Mouse (Mus musculus): ENCODE measurements around the gene Nat8l. TPM values are rescaled to one million over a fixed set of nuclear protein-coding genes. Genes with fewer than 3 reads are reported as not detected.

The Nat8l gene
- polyA plus RNA-seq, 1 experiment from 2014 or later = 0.18 TPM

- Histone ChIP-seq H3K27ac (ENCODE audit: low read depth, low read length) (no peak overlapping the region), H3K4me3 (ENCODE audit: low read length) (no peak overlapping the region), H3K36me3 (ENCODE audit: control insufficient read depth, insufficient read depth, low read length) (no peaks in the 10 kb centered on the region), H3K9me3 (ENCODE audit: control insufficient read depth, low read length) (no peaks in the 10 kb centered on the region), H3K27me3 (ENCODE audit: control insufficient read depth, insufficient read depth, low read length) (peaks cover 48% of the 10 kb centered on the region), H3K4me1 (ENCODE audit: control insufficient read depth, insufficient read depth, low read length) (peaks cover 10% of the 10 kb centered on the region), H3K4me2 (replicated peaks; ENCODE audit: low read depth, low read length) (no peak overlapping the region), H3K9ac (ENCODE audit: low read depth, low read length) (no peak overlapping the region)
- WGBS = 72% methylated on average over 6 of the region's 6 CpGs
- no peak for ATAC-seq (ENCODE audit: low FRiP score, low TSS enrichment)
Observed at GRCm38 (mm10) chr5:33999466-34000090, 3.8 kb downstream of the Nat8l start.

DNA sequence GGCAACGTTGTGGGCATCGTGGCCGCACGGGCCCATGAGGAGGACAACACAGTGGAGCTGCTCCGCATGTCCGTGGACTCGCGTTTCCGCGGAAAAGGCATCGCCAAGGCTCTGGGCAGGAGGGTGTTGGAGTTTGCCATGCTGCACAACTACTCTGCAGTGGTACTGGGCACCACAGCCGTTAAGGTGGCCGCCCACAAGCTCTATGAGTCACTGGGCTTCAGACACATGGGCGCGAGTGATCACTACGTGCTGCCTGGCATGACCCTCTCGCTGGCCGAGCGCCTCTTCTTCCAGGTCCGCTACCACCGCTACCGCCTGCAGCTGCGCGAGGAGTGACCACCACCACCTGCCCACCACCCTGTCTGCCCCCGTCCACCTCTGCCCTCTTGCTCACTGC is 5.0 kb downstream of the Nat8l start:
- peaks cover 10% of the 10 kb centered on the region for H3K4me1 ChIP-seq (ENCODE audit: control insufficient read depth, insufficient read depth, low read length)
- no peak overlapping the region for H3K27ac ChIP-seq (ENCODE audit: low read depth, low read length)
- no peaks in the 10 kb centered on the region for H3K36me3 ChIP-seq (ENCODE audit: control insufficient read depth, insufficient read depth, low read length)
- H3K4me2 ChIP-seq (replicated peaks; ENCODE audit: low read depth, low read length) = no peak overlapping the region
- peaks cover 37% of the 10 kb centered on the region for H3K27me3 ChIP-seq (ENCODE audit: control insufficient read depth, insufficient read depth, low read length)
- no peaks in the 10 kb centered on the region for H3K9me3 ChIP-seq (ENCODE audit: control insufficient read depth, low read length)
- ATAC-seq (ENCODE audit: low FRiP score, low TSS enrichment) = no peak
- 97% methylated on average over 25 of the region's 25 CpGs for WGBS
- H3K4me3 ChIP-seq (ENCODE audit: low read length) = no peak overlapping the region
- no peak overlapping the region for H3K9ac ChIP-seq (ENCODE audit: low read depth, low read length)

DNA sequence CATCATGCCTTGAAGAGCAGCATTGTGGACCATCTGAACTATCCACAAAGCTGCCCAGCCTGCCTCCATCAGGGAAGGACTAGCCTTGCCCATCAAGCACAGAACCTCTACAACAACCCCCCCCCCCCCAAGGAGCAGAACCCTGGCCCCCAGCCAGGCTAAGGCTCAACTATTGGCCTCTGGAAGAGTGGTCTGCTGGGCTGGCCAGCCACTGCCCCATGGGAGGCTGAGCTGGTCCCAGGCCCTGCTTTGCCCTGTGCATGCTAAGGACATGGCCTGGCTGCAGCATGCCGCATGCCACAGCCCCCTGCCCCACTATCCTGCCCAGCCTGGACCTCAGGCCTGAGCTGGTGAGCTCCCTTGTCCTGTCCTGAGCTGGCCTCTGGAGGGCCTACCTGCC is 5.6 kb downstream of the Nat8l start:
- Histone ChIP-seq H3K4me3 (ENCODE audit: low read length) (no peak overlapping the region), H3K4me2 (replicated peaks; ENCODE audit: low read depth, low read length) (no peak overlapping the region), H3K9ac (ENCODE audit: low read depth, low read length) (no peak overlapping the region), H3K36me3 (ENCODE audit: control insufficient read depth, insufficient read depth, low read length) (no peaks in the 10 kb centered on the region), H3K9me3 (ENCODE audit: control insufficient read depth, low read length) (no peaks in the 10 kb centered on the region), H3K27me3 (ENCODE audit: control insufficient read depth, insufficient read depth, low read length) (peaks cover 31% of the 10 kb centered on the region), H3K27ac (ENCODE audit: low read depth, low read length) (no peak overlapping the region), H3K4me1 (ENCODE audit: control insufficient read depth, insufficient read depth, low read length) (peaks cover 10% of the 10 kb centered on the region)
- 100% methylated on average over 1 of the region's 1 CpGs for WGBS
- no peak for ATAC-seq (ENCODE audit: low FRiP score, low TSS enrichment)

- Histone ChIP-seq H3K9ac (ENCODE audit: low read depth, low read length) (no peak overlapping the region), H3K27me3 (ENCODE audit: control insufficient read depth, insufficient read depth, low read length) (peaks cover 19% of the 10 kb centered on the region), H3K36me3 (ENCODE audit: control insufficient read depth, insufficient read depth, low read length) (no peaks in the 10 kb centered on the region), H3K9me3 (ENCODE audit: control insufficient read depth, low read length) (no peaks in the 10 kb centered on the region), H3K4me2 (replicated peaks; ENCODE audit: low read depth, low read length) (no peak overlapping the region), H3K4me3 (ENCODE audit: low read length) (no peak overlapping the region), H3K27ac (ENCODE audit: low read depth, low read length) (no peak overlapping the region), H3K4me1 (ENCODE audit: control insufficient read depth, insufficient read depth, low read length) (peaks cover 4% of the 10 kb centered on the region)
- WGBS = 84% methylated on average over 4 of the region's 4 CpGs
- no peak for ATAC-seq (ENCODE audit: low FRiP score, low TSS enrichment)
Observed at GRCm38 (mm10) chr5:34002636-34003035, 6.9 kb downstream of the Nat8l start.

DNA sequence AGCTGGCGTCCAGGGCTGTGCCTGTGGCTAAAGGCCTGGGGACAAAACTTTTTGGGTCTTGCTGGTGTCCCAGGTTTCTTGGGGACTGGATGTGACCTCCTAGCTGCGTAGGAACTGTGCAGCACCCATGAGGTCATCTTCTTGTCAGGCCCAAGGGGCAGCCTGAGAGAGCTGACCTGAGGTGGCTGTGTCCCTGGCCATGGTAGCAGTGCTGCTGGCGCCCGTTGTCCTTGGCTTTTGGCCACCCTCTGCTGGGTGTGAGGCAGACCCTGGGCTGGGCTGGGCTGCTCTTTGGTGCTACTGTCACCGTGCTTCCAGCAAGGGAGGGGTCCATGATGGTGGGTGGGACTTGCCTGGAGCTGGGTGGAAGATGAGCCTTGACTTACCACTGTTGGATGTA is 8.8 kb downstream of the Nat8l start:
- H3K4me2 ChIP-seq (replicated peaks; ENCODE audit: low read depth, low read length) = no peak overlapping the region
- H3K36me3 ChIP-seq (ENCODE audit: control insufficient read depth, insufficient read depth, low read length) = no peaks in the 10 kb centered on the region
- H3K27ac ChIP-seq (ENCODE audit: low read depth, low read length) = no peak overlapping the region
- no peak overlapping the region for H3K9ac ChIP-seq (ENCODE audit: low read depth, low read length)
- ATAC-seq (ENCODE audit: low FRiP score, low TSS enrichment) = no peak
- no peaks in the 10 kb centered on the region for H3K4me1 ChIP-seq (ENCODE audit: control insufficient read depth, insufficient read depth, low read length)
- no peaks in the 10 kb centered on the region for H3K9me3 ChIP-seq (ENCODE audit: control insufficient read depth, low read length)
- no peak overlapping the region for H3K4me3 ChIP-seq (ENCODE audit: low read length)
- H3K27me3 ChIP-seq (ENCODE audit: control insufficient read depth, insufficient read depth, low read length) = no peaks in the 10 kb centered on the region
- WGBS = 82% methylated on average over 5 of the region's 5 CpGs

DNA sequence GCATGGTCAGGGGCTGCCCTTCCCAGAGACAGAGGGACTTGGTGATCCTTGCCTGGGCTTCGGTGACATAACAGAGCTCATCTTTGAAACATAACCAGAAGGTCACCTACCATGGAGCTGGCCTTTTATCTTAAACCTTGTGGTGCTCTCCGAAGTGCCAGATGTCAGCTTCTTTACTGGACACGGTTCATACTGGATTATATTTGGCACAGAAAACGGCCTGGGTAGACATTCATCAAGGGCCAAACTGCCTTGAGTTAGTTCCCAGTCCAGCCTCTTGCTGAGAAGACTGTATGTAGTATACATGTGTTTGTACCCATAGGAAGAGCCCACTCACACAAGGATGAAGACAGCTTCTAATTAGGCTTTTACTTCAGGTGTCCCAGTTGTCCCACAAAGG is 11.0 kb downstream of the Nat8l start:
- no peaks in the 10 kb centered on the region for H3K36me3 ChIP-seq (ENCODE audit: control insufficient read depth, insufficient read depth, low read length)
- no peak overlapping the region for H3K4me3 ChIP-seq (ENCODE audit: low read length)
- no peaks in the 10 kb centered on the region for H3K27me3 ChIP-seq (ENCODE audit: control insufficient read depth, insufficient read depth, low read length)
- no peaks in the 10 kb centered on the region for H3K4me1 ChIP-seq (ENCODE audit: control insufficient read depth, insufficient read depth, low read length)
- 88% methylated on average over 4 of the region's 4 CpGs for WGBS
- no peak overlapping the region for H3K27ac ChIP-seq (ENCODE audit: low read depth, low read length)
- no peak overlapping the region for H3K9ac ChIP-seq (ENCODE audit: low read depth, low read length)
- no peak overlapping the region for H3K4me2 ChIP-seq (replicated peaks; ENCODE audit: low read depth, low read length)
- H3K9me3 ChIP-seq (ENCODE audit: control insufficient read depth, low read length) = no peaks in the 10 kb centered on the region
- no peak for ATAC-seq (ENCODE audit: low FRiP score, low TSS enrichment)

DNA sequence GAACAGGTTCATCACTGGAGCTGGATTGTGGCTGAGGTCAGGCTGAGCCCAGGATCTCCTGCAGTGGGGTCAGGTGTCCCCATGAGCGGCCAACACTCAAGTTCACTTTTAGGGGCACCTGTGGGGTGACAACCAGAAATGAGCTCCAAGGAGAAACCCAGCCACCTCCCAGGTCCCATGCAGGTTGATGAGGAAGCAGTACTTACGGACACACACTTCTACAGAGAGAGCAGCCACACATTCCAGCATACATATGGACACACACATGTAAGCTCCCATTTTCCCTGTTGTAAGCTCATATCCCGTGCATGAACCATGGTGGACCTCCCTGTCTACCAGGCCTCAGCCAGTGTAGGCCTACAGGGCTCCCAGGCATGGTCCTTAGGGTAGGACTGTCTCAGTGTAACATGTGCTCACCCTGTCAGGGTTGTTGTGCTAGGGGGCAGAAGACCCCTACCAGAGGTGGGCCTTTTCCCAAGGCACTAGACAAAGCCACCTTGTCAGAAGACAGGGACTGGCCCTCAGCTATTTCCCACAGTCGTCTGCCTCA is 11.7 kb downstream of the Nat8l start:
- Histone ChIP-seq H3K9ac (ENCODE audit: low read depth, low read length) (no peak overlapping the region), H3K4me3 (ENCODE audit: low read length) (no peak overlapping the region), H3K9me3 (ENCODE audit: control insufficient read depth, low read length) (no peaks in the 10 kb centered on the region), H3K4me2 (replicated peaks; ENCODE audit: low read depth, low read length) (no peak overlapping the region), H3K27me3 (ENCODE audit: control insufficient read depth, insufficient read depth, low read length) (no peaks in the 10 kb centered on the region), H3K4me1 (ENCODE audit: control insufficient read depth, insufficient read depth, low read length) (no peaks in the 10 kb centered on the region), H3K27ac (ENCODE audit: low read depth, low read length) (no peak overlapping the region), H3K36me3 (ENCODE audit: control insufficient read depth, insufficient read depth, low read length) (no peaks in the 10 kb centered on the region)
- WGBS = 83% methylated on average over 4 of the region's 4 CpGs
- ATAC-seq (ENCODE audit: low FRiP score, low TSS enrichment) = no peak

DNA sequence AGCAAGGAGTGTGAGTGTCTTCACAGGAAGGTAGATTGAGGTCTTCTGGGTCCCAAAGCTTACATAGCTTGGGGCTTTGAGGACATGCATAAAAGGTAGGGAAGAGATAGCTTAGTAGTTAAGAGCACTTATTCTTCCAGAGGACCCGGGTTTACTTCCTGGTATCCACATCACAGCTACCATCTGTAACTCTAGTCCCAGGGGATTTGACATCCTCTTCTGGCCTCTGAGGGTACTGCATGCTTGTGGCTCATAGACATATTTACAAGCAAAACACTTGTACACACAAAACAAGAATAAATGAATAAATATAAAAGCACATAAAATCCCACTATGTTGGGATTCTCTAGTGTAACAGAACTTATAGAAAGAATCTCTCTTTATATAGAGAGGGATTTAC is 18.9 kb downstream of the Nat8l start:
- Histone ChIP-seq H3K9me3 (ENCODE audit: control insufficient read depth, low read length) (no peaks in the 10 kb centered on the region), H3K4me1 (ENCODE audit: control insufficient read depth, insufficient read depth, low read length) (no peaks in the 10 kb centered on the region), H3K9ac (ENCODE audit: low read depth, low read length) (no peak overlapping the region), H3K36me3 (ENCODE audit: control insufficient read depth, insufficient read depth, low read length) (no peaks in the 10 kb centered on the region), H3K27ac (ENCODE audit: low read depth, low read length) (no peak overlapping the region), H3K4me3 (ENCODE audit: low read length) (no peak overlapping the region), H3K4me2 (replicated peaks; ENCODE audit: low read depth, low read length) (no peak overlapping the region), H3K27me3 (ENCODE audit: control insufficient read depth, insufficient read depth, low read length) (no peaks in the 10 kb centered on the region)
- WGBS = 67% methylated on average over 1 of the region's 1 CpGs
- ATAC-seq (ENCODE audit: low FRiP score, low TSS enrichment) = no peak

DNA sequence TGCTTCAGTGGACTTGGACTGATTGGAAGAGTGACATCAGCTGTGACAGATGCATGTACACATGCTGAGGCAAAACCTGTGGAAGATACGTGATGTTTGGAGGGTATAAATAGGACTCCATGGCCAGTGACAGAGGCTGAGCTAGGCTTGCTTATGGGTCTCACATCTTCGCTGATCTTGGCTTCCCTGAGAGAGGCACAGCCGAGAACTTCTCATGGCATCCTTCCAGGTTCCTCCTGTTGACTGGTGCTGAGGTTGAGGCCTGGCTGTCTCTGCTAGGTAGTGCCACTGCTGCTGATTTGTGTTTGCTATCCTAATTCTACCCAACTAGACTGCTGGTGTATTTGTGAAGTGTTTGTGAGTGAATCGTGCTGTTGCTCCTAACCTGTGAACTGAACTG is 23.2 kb downstream of the Nat8l start:
- Histone ChIP-seq H3K4me1 (ENCODE audit: control insufficient read depth, insufficient read depth, low read length) (no peaks in the 10 kb centered on the region), H3K27me3 (ENCODE audit: control insufficient read depth, insufficient read depth, low read length) (no peaks in the 10 kb centered on the region), H3K36me3 (ENCODE audit: control insufficient read depth, insufficient read depth, low read length) (no peaks in the 10 kb centered on the region), H3K27ac (ENCODE audit: low read depth, low read length) (no peak overlapping the region), H3K4me3 (ENCODE audit: low read length) (no peak overlapping the region), H3K9me3 (ENCODE audit: control insufficient read depth, low read length) (no peaks in the 10 kb centered on the region), H3K9ac (ENCODE audit: low read depth, low read length) (no peak overlapping the region), H3K4me2 (replicated peaks; ENCODE audit: low read depth, low read length) (no peak overlapping the region)
- WGBS = 83% methylated on average over 4 of the region's 4 CpGs
- ATAC-seq (ENCODE audit: low FRiP score, low TSS enrichment) = no peak

Measured in kidney, embryonic 14.5 days (tissue).